Mouse (Mus musculus): ENCODE measurements around the gene Grip2.

DNA sequence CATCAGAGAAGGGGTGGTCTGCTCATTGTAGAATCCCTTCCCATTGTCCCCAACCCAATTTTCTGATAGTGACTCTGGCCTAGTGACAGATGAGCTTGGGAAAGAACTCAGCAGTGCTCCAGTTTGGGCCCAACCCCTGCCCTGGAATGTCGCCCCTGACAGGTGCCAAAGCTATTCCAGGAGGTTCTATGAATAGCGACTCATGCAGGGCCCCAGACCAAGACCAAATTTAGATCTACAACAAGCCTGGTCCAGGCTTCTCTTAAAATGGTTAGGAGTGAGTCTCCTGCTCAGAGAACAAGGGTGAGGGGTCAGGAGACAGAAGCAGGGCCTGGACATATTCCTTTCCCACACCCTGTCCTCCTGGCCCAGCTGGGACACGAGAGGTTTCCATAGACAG is 42.0 kb downstream of the Grip2 start:
- TF ChIP-seq CTCF (IDR thresholded peaks at IDR 0.05; ENCODE audit: low read depth) (no peak), EP300 (IDR thresholded peaks at IDR 0.05; ENCODE audit: low read depth) (no peak)
